Comparison of ENCODE assay signal across 19 mouse cellular contexts in genomic region chr4:8989110-8989509, GRCm38 (mm10).
DNase-seq lines count a peak whose midpoint lies in the region; ATAC-seq and TF ChIP-seq lines count a peak whose summit lies in the region.
"Had no signal": no experiment of that assay in that cellular context is flagged by ENCODE, and none has a peak within 500 bp of the region (broad histone marks: within the 10 kb centered on the region; RNA-seq: fewer than 3 reads in every experiment).

No protein-coding gene starts in this region.

- no peak overlapping the region for H3K4me2 ChIP-seq in hindbrain, embryonic 12.5 days (replicated peaks)
- no peak overlapping the region for H3K4me2 ChIP-seq in hindbrain, postnatal 0 days (ENCODE audit: low read depth, low read length)

- WGBS in heart, embryonic 10.5 days, result 80% methylated on average over 4 of the region's 4 CpGs
- 87% methylated on average over 4 of the region's 4 CpGs for WGBS in hindbrain, embryonic 12.5 days
- 91% methylated on average over 4 of the region's 4 CpGs for WGBS in hindbrain, postnatal 0 days

- H3K4me3 ChIP-seq in heart, embryonic 10.5 days, result no peak overlapping the region
- H3K4me3 ChIP-seq in hindbrain, embryonic 12.5 days, result no peak overlapping the region
- no peak overlapping the region for H3K4me3 ChIP-seq in hindbrain, postnatal 0 days (ENCODE audit: low read length)

- 0 out of 2 replicates have a peak, but pooled peaks have one; percentile 7 for ATAC-seq in hindbrain, embryonic 12.5 days (ENCODE audit: low FRiP score)
- no peak for ATAC-seq in hindbrain, postnatal 0 days
- ATAC-seq: Patski had no signal

- H3K27ac ChIP-seq in heart, embryonic 10.5 days, result no peak overlapping the region
- H3K27ac ChIP-seq in hindbrain, embryonic 12.5 days, result no peak overlapping the region
- H3K27ac ChIP-seq in hindbrain, postnatal 0 days, result no peak overlapping the region

- no peaks in the 10 kb centered on the region for H3K9me3 ChIP-seq in heart, embryonic 10.5 days
- no peaks in the 10 kb centered on the region for H3K9me3 ChIP-seq in hindbrain, embryonic 12.5 days (replicated peaks)
- no peaks in the 10 kb centered on the region for H3K9me3 ChIP-seq in hindbrain, postnatal 0 days (ENCODE audit: low read length)
- H3K9me3 ChIP-seq: G1E had no signal

- no peak overlapping the region for H3K9ac ChIP-seq in hindbrain, embryonic 12.5 days
- H3K9ac ChIP-seq in hindbrain, postnatal 0 days (replicated peaks; ENCODE audit: low read length), result no peak overlapping the region

- no peaks in the 10 kb centered on the region for H3K27me3 ChIP-seq in heart, embryonic 10.5 days (ENCODE audit: insufficient read depth, poor library complexity, severe bottlenecking)
- H3K27me3 ChIP-seq in hindbrain, embryonic 12.5 days, result no peaks in the 10 kb centered on the region
- no peaks in the 10 kb centered on the region for H3K27me3 ChIP-seq in hindbrain, postnatal 0 days (ENCODE audit: insufficient read depth, low read length)
- H3K27me3 ChIP-seq: CH12.LX, Patski had no signal

- no peaks in the 10 kb centered on the region for H3K36me3 ChIP-seq in heart, embryonic 10.5 days
- no peaks in the 10 kb centered on the region for H3K36me3 ChIP-seq in hindbrain, embryonic 12.5 days
- no peaks in the 10 kb centered on the region for H3K36me3 ChIP-seq in hindbrain, postnatal 0 days (ENCODE audit: insufficient read depth, low read length)
- H3K36me3 ChIP-seq: G1E had no signal

- DNase-seq in heart, adult 11 months, result peak; percentile 64
- DNase-seq in heart, postnatal 14 days, result no peak
- peak; percentile 53 for DNase-seq in heart, embryonic 10.5 days (ENCODE audit: low spot score)
- no peak for DNase-seq in heart, postnatal 36 days
- no peak for DNase-seq in hindbrain, postnatal 0 days (ENCODE audit: low spot score)
- DNase-seq: adrenal gland, adult 2 months; adrenal gland, adult 8-10 months; adrenal gland, postnatal 10 days; adrenal gland, postnatal 14 days; adrenal gland, postnatal 25 days; adrenal gland, postnatal 36 days; B cell, adult 2 months; cerebellum, adult 11 months; cerebellum, adult 11-12 months; cerebellum, adult 18-20 months had no signal

- no peak for TF ChIP-seq CTCF in hindbrain, postnatal 0 days (IDR thresholded peaks at IDR 0.05; ENCODE audit: low read depth)

- intact Hi-C loops in heart, postnatal 14 days (cut with DNase I), result no loop called here
- intact Hi-C loops in heart, postnatal 36 days (cut with DNase I), result no loop called here

- peaks cover 40% of the 10 kb centered on the region for H3K4me1 ChIP-seq in heart, embryonic 10.5 days
- H3K4me1 ChIP-seq in hindbrain, embryonic 12.5 days, result peaks cover 27% of the 10 kb centered on the region
- H3K4me1 ChIP-seq in hindbrain, postnatal 0 days (ENCODE audit: insufficient read depth, low read length), result peaks cover 4% of the 10 kb centered on the region; the same call in 1 of the 2 replicates

Comparison
In these comparisons a context has a peak if more than half of its experiments do, and no peak if none do; other contexts are left out.
1. DNase-seq: peak in heart, adult 11 months (single experiment) and heart, embryonic 10.5 days (single experiment); none in heart, postnatal 14 days (0 of 2), heart, postnatal 36 days (0 of 2) and hindbrain, postnatal 0 days (single experiment).